Mouse (Mus musculus): ENCODE measurements around the gene Bcar1.

GRCm38 (mm10) chr8:111717488-111717792, 26.2 kb downstream of the Bcar1 start:
- TF ChIP-seq MAX (IDR thresholded peaks at IDR 0.05): no peak
- TF ChIP-seq USF1 (IDR thresholded peaks at IDR 0.05; ENCODE audit: low read depth): no peak
- TF ChIP-seq MYOD1 (IDR thresholded peaks at IDR 0.05; ENCODE audit: control insufficient read depth, insufficient read length, low read depth): no peak
